Mouse (Mus musculus): ENCODE results near the gene Tulp2. TPM values are rescaled to one million over a fixed set of nuclear protein-coding genes. Genes with fewer than 3 reads are reported as not detected.

Gene Tulp2
- not detected for polyA plus RNA-seq (2014; fragmentation: Illumina TruSeq; extraction: RNeasy Lipid Tissue Mini Kit (QIAGEN cat#74804); ENCODE audit: low read depth, low replicate concordance)

GRCm38 (mm10) chr7:45481374-45481927 lies at the start of gene Tulp2:
Gene Tulp2 (plus strand): TSS chr7:45481877.

GRCm38 (mm10) chr7:45434203-45435015 lies 47.3 kb upstream of the Tulp2 start, which contains the start of gene Gys1:
Gene Gys1 (plus strand): TSS chr7:45434844.

GRCm38 (mm10) chr7:45437521-45438276 lies 44.0 kb upstream of the Tulp2 start, which contains the start of gene Ruvbl2:
Gene Ruvbl2 (minus strand): TSS chr7:45438096.

GRCm38 (mm10) chr7:45459564-45460140 lies 22.0 kb upstream of the Tulp2 start, which contains the start of gene Ftl1:
Gene Ftl1 (minus strand): TSS chr7:45459884.

DNA sequence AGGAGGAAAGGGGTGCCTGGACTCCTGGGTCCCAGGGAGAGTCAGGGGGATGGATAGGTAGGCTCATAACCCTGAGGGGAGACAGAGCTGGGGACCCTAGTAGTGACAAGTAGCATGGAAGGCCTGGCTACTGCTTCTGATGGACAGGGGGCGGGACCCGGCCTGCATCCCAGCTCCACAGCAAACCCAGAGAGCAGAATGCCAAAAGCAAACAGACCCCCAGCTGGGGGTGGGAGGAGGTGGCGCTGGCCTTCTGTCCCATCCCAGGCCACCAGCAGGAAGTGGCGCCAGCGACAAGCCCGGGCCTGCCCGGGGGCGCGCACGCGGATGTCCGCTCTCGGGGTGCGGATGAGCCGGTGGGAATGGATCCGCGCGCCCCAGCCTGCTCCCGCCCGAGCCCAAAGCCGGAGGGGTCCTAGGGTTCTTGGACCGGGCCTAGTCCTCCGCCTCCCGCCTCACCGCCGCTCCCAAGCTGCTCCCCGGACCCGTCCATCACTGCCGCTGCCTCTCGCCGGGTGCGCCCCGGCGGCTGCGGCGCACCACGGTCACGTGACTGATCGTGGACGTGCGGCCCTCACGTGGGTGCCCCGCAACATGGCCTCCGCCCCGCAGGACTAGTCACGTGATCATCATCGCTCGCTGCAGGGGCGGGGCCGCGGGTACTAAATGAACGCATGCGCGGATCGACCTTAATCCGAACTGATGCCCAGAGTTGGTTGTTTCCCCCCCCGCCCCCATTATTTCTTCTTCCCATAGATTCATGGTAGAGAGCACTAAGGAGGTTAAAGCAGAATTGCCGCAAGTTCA lies 15.2 kb upstream of the Tulp2 start, which contains the start of gene Bax:
Gene Bax, minus strand, starts transcription at position 616 of the 807 bp plus-strand sequence.

GRCm38 (mm10) chr7:45486761-45487415 lies 5.2 kb downstream of the Tulp2 start, which contains the start of gene Gm45808:
Gene Gm45808 (minus strand): TSS chr7:45486811.

DNA sequence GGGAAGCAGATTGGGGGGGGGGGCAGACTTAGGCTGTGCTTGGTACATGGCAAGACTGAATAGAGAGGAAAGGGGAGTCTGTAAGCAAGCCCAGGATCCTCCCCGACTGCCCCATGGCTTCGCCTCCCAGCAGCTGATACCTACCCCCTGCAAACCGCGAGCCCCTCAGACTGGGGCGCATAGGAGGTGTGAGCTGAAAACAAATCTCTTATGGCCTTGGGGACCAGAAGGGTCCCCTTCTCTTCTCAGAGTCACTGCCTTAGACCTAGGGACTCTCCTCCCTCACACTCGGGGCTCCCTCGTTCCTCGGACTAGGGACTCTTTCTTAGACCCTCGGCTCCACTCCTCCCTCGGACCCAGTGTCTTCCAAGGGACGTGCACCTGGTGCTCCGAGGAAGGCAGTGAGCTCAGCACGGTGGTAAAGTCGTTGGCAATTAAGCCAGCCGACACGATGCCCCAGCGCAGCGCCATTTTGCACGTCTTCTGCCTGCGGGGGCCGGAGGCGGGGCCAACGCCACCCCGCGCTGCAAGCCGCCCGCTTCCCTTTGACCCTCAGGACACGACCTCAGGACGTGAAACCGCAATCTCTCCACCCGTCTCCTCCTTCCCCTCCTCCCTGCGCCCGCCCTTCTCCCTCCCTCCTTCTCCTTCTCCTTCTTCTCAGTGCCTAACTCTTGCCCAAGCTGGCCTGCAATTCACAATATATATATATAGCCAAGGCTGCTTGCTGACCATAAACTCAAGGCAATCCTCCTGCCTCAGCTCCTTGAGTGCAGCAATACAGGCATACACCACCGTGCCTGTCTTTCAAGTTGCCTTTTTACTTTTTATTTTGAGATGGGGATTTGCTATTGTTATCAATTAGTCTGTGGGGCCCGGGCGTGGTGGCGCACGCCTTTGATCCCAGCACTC lies 6.9 kb downstream of the Tulp2 start, which contains the start of gene Dhdh:
Gene Dhdh, minus strand, starts transcription at position 513 of the 912 bp plus-strand sequence.

DNA sequence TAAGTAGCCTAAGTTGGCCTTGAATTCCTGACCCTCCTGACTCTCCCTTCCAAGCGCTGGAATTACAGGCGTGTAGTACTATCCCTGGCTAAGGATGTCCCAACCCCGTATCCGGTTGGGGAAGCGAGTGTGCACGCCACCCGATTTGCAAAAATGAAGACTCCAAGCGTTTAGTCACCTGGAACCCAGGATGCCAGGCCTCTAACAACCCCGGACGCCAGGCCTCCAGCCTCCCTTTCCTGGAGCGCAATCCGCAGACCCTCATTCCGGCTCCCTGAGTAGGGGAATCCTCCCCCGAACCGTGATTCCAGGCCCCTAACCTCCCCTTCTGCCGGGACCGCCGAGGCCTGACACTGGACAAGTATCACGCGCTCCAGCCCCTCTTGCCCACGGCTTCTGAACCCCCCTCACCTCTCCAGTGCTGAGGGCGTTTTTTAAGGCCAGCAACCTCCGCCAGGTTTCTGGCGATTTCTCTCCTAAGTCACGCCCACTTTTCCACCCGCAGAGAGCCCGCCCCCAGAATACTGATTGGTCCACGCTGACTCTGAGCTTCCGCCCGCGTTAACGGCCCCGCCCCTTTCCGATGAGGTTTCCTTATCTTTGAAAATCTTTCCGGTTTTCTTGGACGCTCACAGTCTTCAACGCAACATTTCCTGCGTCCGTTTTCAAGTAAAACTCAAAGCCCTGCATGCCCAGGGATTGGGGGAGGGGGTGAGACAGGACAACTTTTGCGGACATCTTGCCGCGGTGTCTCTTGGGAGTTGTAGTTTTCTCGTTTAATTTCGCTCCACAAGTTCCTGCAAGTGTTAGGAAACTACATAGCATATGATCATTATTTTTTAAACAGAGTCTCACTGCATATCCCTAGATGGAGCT lies 28.5 kb downstream of the Tulp2 start, which contains the start of gene Nucb1:
Gene Nucb1, minus strand, starts transcription at position 495 of the 876 bp plus-strand sequence.

GRCm38 (mm10) chr7:45525809-45526473 lies 44.3 kb downstream of the Tulp2 start, which contains the start of the genes Ppp1r15a and Plekha4:
Gene Ppp1r15a (minus strand): TSS chr7:45526268.
Gene Plekha4 (plus strand): TSS chr7:45526330.

GRCm38 (mm10) chr7:45554744-45555143 lies 73.1 kb downstream of the Tulp2 start, which contains the start of gene Hsd17b14:
Gene Hsd17b14 (plus strand): TSS chr7:45554893.

DNA sequence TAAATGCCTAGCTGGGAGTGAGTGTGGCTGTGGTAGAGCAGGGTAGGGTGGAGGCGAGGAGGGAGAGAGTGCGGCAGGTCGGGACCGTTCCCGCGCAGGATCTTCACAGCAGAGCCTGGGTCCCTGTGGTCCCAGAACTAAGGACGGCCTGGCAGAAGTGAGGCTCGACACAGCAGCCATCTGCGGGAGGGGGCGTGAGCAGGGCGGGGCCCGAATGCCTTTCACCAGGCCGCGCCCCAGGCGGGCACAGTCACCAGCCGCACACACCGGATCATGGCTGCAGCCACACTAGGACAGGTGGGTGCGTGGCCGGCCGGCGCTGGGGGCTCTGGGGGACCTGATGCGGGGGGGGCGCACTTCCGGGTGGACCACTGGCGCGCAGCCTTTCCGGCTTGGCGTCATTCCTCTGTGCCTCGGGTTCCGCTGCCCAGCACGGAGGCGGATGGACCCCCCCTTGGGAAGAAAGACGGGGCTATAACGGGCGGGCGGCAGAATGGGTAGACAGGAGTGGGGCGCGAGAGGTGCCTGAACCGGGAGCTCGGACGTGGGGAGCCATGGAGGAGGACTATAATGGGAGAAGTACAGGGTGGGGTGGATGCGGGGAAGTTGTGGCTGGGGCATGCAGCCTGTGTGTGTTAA lies 88.5 kb downstream of the Tulp2 start, which contains the start of gene Bcat2:
Gene Bcat2, plus strand, starts transcription at position 51 of the 639 bp plus-strand sequence.

Other genes with a start within 250 kb of the Tulp2 start
- not detected for gene Cd37, start 242.8 kb upstream of the Tulp2 start, polyA plus RNA-seq (2014; fragmentation: Illumina TruSeq; extraction: RNeasy Lipid Tissue Mini Kit (QIAGEN cat#74804); ENCODE audit: low read depth, low replicate concordance)
- not detected for gene Slc6a16, start 240.8 kb upstream of the Tulp2 start, polyA plus RNA-seq (2014; fragmentation: Illumina TruSeq; extraction: RNeasy Lipid Tissue Mini Kit (QIAGEN cat#74804); ENCODE audit: low read depth, low replicate concordance)
- gene Slc6a21, start 204.4 kb upstream of the Tulp2 start, polyA plus RNA-seq (2014; fragmentation: Illumina TruSeq; extraction: RNeasy Lipid Tissue Mini Kit (QIAGEN cat#74804); ENCODE audit: low read depth, low replicate concordance), result not detected
- 0.24 TPM for gene Trpm4, start 148.1 kb upstream of the Tulp2 start, polyA plus RNA-seq (2014; fragmentation: Illumina TruSeq; extraction: RNeasy Lipid Tissue Mini Kit (QIAGEN cat#74804); ENCODE audit: low read depth, low replicate concordance)
- gene Hrc, start 146.6 kb upstream of the Tulp2 start, polyA plus RNA-seq (2014; fragmentation: Illumina TruSeq; extraction: RNeasy Lipid Tissue Mini Kit (QIAGEN cat#74804); ENCODE audit: low read depth, low replicate concordance), result not detected
- gene Ppfia3, start 114.9 kb upstream of the Tulp2 start, polyA plus RNA-seq (2014; fragmentation: Illumina TruSeq; extraction: RNeasy Lipid Tissue Mini Kit (QIAGEN cat#74804); ENCODE audit: low read depth, low replicate concordance), result not detected
- not detected for gene Lin7b, start 111.3 kb upstream of the Tulp2 start, polyA plus RNA-seq (2014; fragmentation: Illumina TruSeq; extraction: RNeasy Lipid Tissue Mini Kit (QIAGEN cat#74804); ENCODE audit: low read depth, low replicate concordance)
- 40.0 TPM for gene Snrnp70, start 86.1 kb upstream of the Tulp2 start, polyA plus RNA-seq (2014; fragmentation: Illumina TruSeq; extraction: RNeasy Lipid Tissue Mini Kit (QIAGEN cat#74804); ENCODE audit: low read depth, low replicate concordance)
- gene Kcna7, start 76.2 kb upstream of the Tulp2 start, polyA plus RNA-seq (2014; fragmentation: Illumina TruSeq; extraction: RNeasy Lipid Tissue Mini Kit (QIAGEN cat#74804); ENCODE audit: low read depth, low replicate concordance), result not detected
- gene Ntf5, start 68.2 kb upstream of the Tulp2 start, polyA plus RNA-seq (2014; fragmentation: Illumina TruSeq; extraction: RNeasy Lipid Tissue Mini Kit (QIAGEN cat#74804); ENCODE audit: low read depth, low replicate concordance), result 0.53 TPM
- gene Lhb, start 61.1 kb upstream of the Tulp2 start, polyA plus RNA-seq (2014; fragmentation: Illumina TruSeq; extraction: RNeasy Lipid Tissue Mini Kit (QIAGEN cat#74804); ENCODE audit: low read depth, low replicate concordance), result not detected
- 5.7 TPM for gene Gys1, start 47.0 kb upstream of the Tulp2 start, polyA plus RNA-seq (2014; fragmentation: Illumina TruSeq; extraction: RNeasy Lipid Tissue Mini Kit (QIAGEN cat#74804); ENCODE audit: low read depth, low replicate concordance)
- 0.36 TPM for gene Ruvbl2, start 43.8 kb upstream of the Tulp2 start, polyA plus RNA-seq (2014; fragmentation: Illumina TruSeq; extraction: RNeasy Lipid Tissue Mini Kit (QIAGEN cat#74804); ENCODE audit: low read depth, low replicate concordance)
- gene Ftl1, start 22.0 kb upstream of the Tulp2 start, polyA plus RNA-seq (2014; fragmentation: Illumina TruSeq; extraction: RNeasy Lipid Tissue Mini Kit (QIAGEN cat#74804); ENCODE audit: low read depth, low replicate concordance), result 9.1 TPM
- 0.65 TPM for gene Bax, start 15.0 kb upstream of the Tulp2 start, polyA plus RNA-seq (2014; fragmentation: Illumina TruSeq; extraction: RNeasy Lipid Tissue Mini Kit (QIAGEN cat#74804); ENCODE audit: low read depth, low replicate concordance)
- not detected for gene Gm45808, start 4.9 kb downstream of the Tulp2 start, polyA plus RNA-seq (2014; fragmentation: Illumina TruSeq; extraction: RNeasy Lipid Tissue Mini Kit (QIAGEN cat#74804); ENCODE audit: low read depth, low replicate concordance)
- gene Dhdh, start 6.9 kb downstream of the Tulp2 start, polyA plus RNA-seq (2014; fragmentation: Illumina TruSeq; extraction: RNeasy Lipid Tissue Mini Kit (QIAGEN cat#74804); ENCODE audit: low read depth, low replicate concordance), result 13.6 TPM
- gene Nucb1, start 28.5 kb downstream of the Tulp2 start, polyA plus RNA-seq (2014; fragmentation: Illumina TruSeq; extraction: RNeasy Lipid Tissue Mini Kit (QIAGEN cat#74804); ENCODE audit: low read depth, low replicate concordance), result 44.8 TPM
- 0.97 TPM for gene Ppp1r15a, start 44.4 kb downstream of the Tulp2 start, polyA plus RNA-seq (2014; fragmentation: Illumina TruSeq; extraction: RNeasy Lipid Tissue Mini Kit (QIAGEN cat#74804); ENCODE audit: low read depth, low replicate concordance)
- not detected for gene Plekha4, start 44.5 kb downstream of the Tulp2 start, polyA plus RNA-seq (2014; fragmentation: Illumina TruSeq; extraction: RNeasy Lipid Tissue Mini Kit (QIAGEN cat#74804); ENCODE audit: low read depth, low replicate concordance)
- 5.9 TPM for gene Hsd17b14, start 73.0 kb downstream of the Tulp2 start, polyA plus RNA-seq (2014; fragmentation: Illumina TruSeq; extraction: RNeasy Lipid Tissue Mini Kit (QIAGEN cat#74804); ENCODE audit: low read depth, low replicate concordance)
- gene Bcat2, start 88.3 kb downstream of the Tulp2 start, polyA plus RNA-seq (2014; fragmentation: Illumina TruSeq; extraction: RNeasy Lipid Tissue Mini Kit (QIAGEN cat#74804); ENCODE audit: low read depth, low replicate concordance), result 3.6 TPM
- not detected for gene Fgf21, start 133.6 kb downstream of the Tulp2 start, polyA plus RNA-seq (2014; fragmentation: Illumina TruSeq; extraction: RNeasy Lipid Tissue Mini Kit (QIAGEN cat#74804); ENCODE audit: low read depth, low replicate concordance)
- gene Fut1, start 135.4 kb downstream of the Tulp2 start, polyA plus RNA-seq (2014; fragmentation: Illumina TruSeq; extraction: RNeasy Lipid Tissue Mini Kit (QIAGEN cat#74804); ENCODE audit: low read depth, low replicate concordance), result 0.16 TPM
- not detected for gene Izumo1, start 139.9 kb downstream of the Tulp2 start, polyA plus RNA-seq (2014; fragmentation: Illumina TruSeq; extraction: RNeasy Lipid Tissue Mini Kit (QIAGEN cat#74804); ENCODE audit: low read depth, low replicate concordance)
- gene Rasip1, start 145.6 kb downstream of the Tulp2 start, polyA plus RNA-seq (2014; fragmentation: Illumina TruSeq; extraction: RNeasy Lipid Tissue Mini Kit (QIAGEN cat#74804); ENCODE audit: low read depth, low replicate concordance), result not detected
- not detected for gene Mamstr, start 158.1 kb downstream of the Tulp2 start, polyA plus RNA-seq (2014; fragmentation: Illumina TruSeq; extraction: RNeasy Lipid Tissue Mini Kit (QIAGEN cat#74804); ENCODE audit: low read depth, low replicate concordance)
- gene Fut2, start 184.5 kb downstream of the Tulp2 start, polyA plus RNA-seq (2014; fragmentation: Illumina TruSeq; extraction: RNeasy Lipid Tissue Mini Kit (QIAGEN cat#74804); ENCODE audit: low read depth, low replicate concordance), result not detected
- not detected for gene Ntn5, start 202.1 kb downstream of the Tulp2 start, polyA plus RNA-seq (2014; fragmentation: Illumina TruSeq; extraction: RNeasy Lipid Tissue Mini Kit (QIAGEN cat#74804); ENCODE audit: low read depth, low replicate concordance)
- gene Sec1, start 212.5 kb downstream of the Tulp2 start, polyA plus RNA-seq (2014; fragmentation: Illumina TruSeq; extraction: RNeasy Lipid Tissue Mini Kit (QIAGEN cat#74804); ENCODE audit: low read depth, low replicate concordance), result not detected
- not detected for gene Car11, start 218.0 kb downstream of the Tulp2 start, polyA plus RNA-seq (2014; fragmentation: Illumina TruSeq; extraction: RNeasy Lipid Tissue Mini Kit (QIAGEN cat#74804); ENCODE audit: low read depth, low replicate concordance)
- 1.5 TPM for gene Dbp, start 223.2 kb downstream of the Tulp2 start, polyA plus RNA-seq (2014; fragmentation: Illumina TruSeq; extraction: RNeasy Lipid Tissue Mini Kit (QIAGEN cat#74804); ENCODE audit: low read depth, low replicate concordance)
- 0.65 TPM for gene Rpl18, start 233.6 kb downstream of the Tulp2 start, polyA plus RNA-seq (2014; fragmentation: Illumina TruSeq; extraction: RNeasy Lipid Tissue Mini Kit (QIAGEN cat#74804); ENCODE audit: low read depth, low replicate concordance)
- gene Sphk2, start 236.1 kb downstream of the Tulp2 start, polyA plus RNA-seq (2014; fragmentation: Illumina TruSeq; extraction: RNeasy Lipid Tissue Mini Kit (QIAGEN cat#74804); ENCODE audit: low read depth, low replicate concordance), result 0.32 TPM
- not detected for gene Fam83e, start 239.3 kb downstream of the Tulp2 start, polyA plus RNA-seq (2014; fragmentation: Illumina TruSeq; extraction: RNeasy Lipid Tissue Mini Kit (QIAGEN cat#74804); ENCODE audit: low read depth, low replicate concordance)
- gene Spaca4, start 243.9 kb downstream of the Tulp2 start, polyA plus RNA-seq (2014; fragmentation: Illumina TruSeq; extraction: RNeasy Lipid Tissue Mini Kit (QIAGEN cat#74804); ENCODE audit: low read depth, low replicate concordance), result not detected